In the genomic region with DNA sequence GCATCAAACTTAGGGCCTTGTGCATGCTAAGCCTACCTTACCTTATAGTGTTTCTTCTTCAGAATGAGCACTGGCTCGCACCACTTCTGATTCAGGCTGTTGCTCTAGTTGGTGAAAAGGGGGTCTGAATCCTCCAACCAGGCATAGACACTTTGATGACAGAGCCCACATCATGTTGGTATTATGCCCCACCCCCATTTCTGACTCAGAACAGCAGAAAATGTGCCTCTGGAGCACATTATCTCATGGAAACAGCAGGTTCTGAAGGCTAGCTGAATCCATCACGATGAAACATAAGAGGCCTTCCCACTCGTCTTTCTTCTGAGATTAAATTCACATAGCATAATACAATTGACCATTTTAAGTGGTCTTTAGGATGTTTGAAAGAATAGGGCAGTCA, we compare ENCODE assay signal across 22 mouse cellular contexts. TPM values are rescaled to one million over a fixed set of nuclear protein-coding genes. Genes with fewer than 3 reads are reported as not detected.
DNase-seq lines count a peak whose midpoint lies in the region; ATAC-seq and TF ChIP-seq lines count a peak whose summit lies in the region.
"Had no signal": no experiment of that assay in that cellular context is flagged by ENCODE, and none has a peak within 500 bp of the region (broad histone marks: within the 10 kb centered on the region; RNA-seq: fewer than 3 reads in every experiment).

No protein-coding gene starts in this region.

- H3K9me3 ChIP-seq in heart, embryonic 13.5 days: no peaks in the 10 kb centered on the region
- H3K9me3 ChIP-seq in heart, embryonic 11.5 days (replicated peaks; ENCODE audit: control insufficient read depth, low read length): no peaks in the 10 kb centered on the region
- H3K9me3 ChIP-seq in kidney, postnatal 0 days (replicated peaks; ENCODE audit: low read length): no peaks in the 10 kb centered on the region
- H3K9me3 ChIP-seq in stomach, embryonic 15.5 days: no peaks in the 10 kb centered on the region
- no peaks in the 10 kb centered on the region for H3K9me3 ChIP-seq in stomach, postnatal 0 days (ENCODE audit: control insufficient read depth, low read length)
- H3K9me3 ChIP-seq: embryonic facial prominence, embryonic 12.5 days; forebrain, embryonic 15.5 days; hindbrain, embryonic 10.5 days; limb, embryonic 13.5 days; liver, embryonic 12.5 days; midbrain, embryonic 12.5 days had no signal

- H3K4me2 ChIP-seq in heart, embryonic 13.5 days: no peak overlapping the region
- no peak overlapping the region for H3K4me2 ChIP-seq in heart, embryonic 11.5 days
- H3K4me2 ChIP-seq in kidney, postnatal 0 days (ENCODE audit: low read length): no peak overlapping the region
- H3K4me2 ChIP-seq in stomach, embryonic 15.5 days: no peak overlapping the region
- H3K4me2 ChIP-seq in stomach, postnatal 0 days (replicated peaks; ENCODE audit: low read depth): no peak overlapping the region
- H3K4me2 ChIP-seq: embryonic facial prominence, embryonic 12.5 days; forebrain, embryonic 15.5 days; limb, embryonic 13.5 days; liver, embryonic 12.5 days; midbrain, embryonic 12.5 days had no signal

- H3K4me3 ChIP-seq in heart, embryonic 13.5 days: no peak overlapping the region
- H3K4me3 ChIP-seq in heart, embryonic 11.5 days (ENCODE audit: low read depth, low read length): no peak overlapping the region
- no peak overlapping the region for H3K4me3 ChIP-seq in kidney, postnatal 0 days (replicated peaks; ENCODE audit: low read depth, low read length)
- no peak overlapping the region for H3K4me3 ChIP-seq in stomach, embryonic 15.5 days (replicated peaks)
- no peak overlapping the region for H3K4me3 ChIP-seq in stomach, postnatal 0 days (ENCODE audit: low read depth, low read length)
- H3K4me3 ChIP-seq: embryonic facial prominence, embryonic 12.5 days; forebrain, embryonic 15.5 days; hindbrain, embryonic 10.5 days; limb, embryonic 13.5 days; liver, embryonic 12.5 days; midbrain, embryonic 12.5 days had no signal

- no peak overlapping the region for H3K9ac ChIP-seq in heart, embryonic 13.5 days
- H3K9ac ChIP-seq in heart, embryonic 11.5 days (ENCODE audit: low read depth, low read length): no peak overlapping the region
- H3K9ac ChIP-seq in kidney, postnatal 0 days (ENCODE audit: low read depth, low read length): no peak overlapping the region
- H3K9ac ChIP-seq in stomach, embryonic 15.5 days: no peak overlapping the region
- no peak overlapping the region for H3K9ac ChIP-seq in stomach, postnatal 0 days (ENCODE audit: low read length)
- H3K9ac ChIP-seq: embryonic facial prominence, embryonic 12.5 days; forebrain, embryonic 15.5 days; limb, embryonic 13.5 days; liver, embryonic 12.5 days; midbrain, embryonic 12.5 days had no signal

- WGBS in heart, embryonic 13.5 days: 57% methylated on average over 3 of the region's 3 CpGs
- 59% methylated on average over 3 of the region's 3 CpGs for WGBS in heart, embryonic 11.5 days (ENCODE audit: insufficient replicate concordance)
- 79% methylated on average over 3 of the region's 3 CpGs for WGBS in kidney, postnatal 0 days
- whole genome bisulfite sequencing in stomach, embryonic 15.5 days: 80% methylated on average over 3 of the region's 3 CpGs
- 67% methylated on average over 3 of the region's 3 CpGs for WGBS in stomach, postnatal 0 days

- no peak for ATAC-seq in heart, embryonic 13.5 days (ENCODE audit: extremely low read depth, insufficient number of reproducible peaks, low FRiP score, low TSS enrichment)
- no peak for ATAC-seq in heart, embryonic 11.5 days (replicated peaks; ENCODE audit: insufficient number of reproducible peaks, low FRiP score, low TSS enrichment)
- ATAC-seq in kidney, postnatal 0 days (replicated peaks; ENCODE audit: low FRiP score, low read depth): no peak
- ATAC-seq in stomach, embryonic 15.5 days (ENCODE audit: insufficient read depth, low FRiP score, low read depth): no peak
- no peak for ATAC-seq in stomach, postnatal 0 days (ENCODE audit: low FRiP score, low TSS enrichment)
- ATAC-seq: activated CD4-positive, CD25-positive, alpha-beta regulatory T cell, adult 4 months; hindbrain, embryonic 16.5 days; intestine, embryonic 16.5 days; liver, embryonic 12.5 days had no signal

- TF ChIP-seq CTCF in kidney, postnatal 0 days (IDR thresholded peaks at IDR 0.05; ENCODE audit: low read depth): no peak
- TF ChIP-seq CTCF in stomach, postnatal 0 days (IDR thresholded peaks at IDR 0.05; ENCODE audit: low read depth): no peak

- H3K36me3 ChIP-seq in heart, embryonic 13.5 days: no peaks in the 10 kb centered on the region
- no peaks in the 10 kb centered on the region for H3K36me3 ChIP-seq in heart, embryonic 11.5 days (ENCODE audit: control insufficient read depth, insufficient read depth, low read length)
- H3K36me3 ChIP-seq in kidney, postnatal 0 days (ENCODE audit: insufficient read depth, low read length): no peaks in the 10 kb centered on the region
- no peaks in the 10 kb centered on the region for H3K36me3 ChIP-seq in stomach, embryonic 15.5 days
- H3K36me3 ChIP-seq in stomach, postnatal 0 days (ENCODE audit: control insufficient read depth, insufficient read depth, low read length): no peaks in the 10 kb centered on the region
- H3K36me3 ChIP-seq: embryonic facial prominence, embryonic 12.5 days; forebrain, embryonic 15.5 days; hindbrain, embryonic 10.5 days; limb, embryonic 13.5 days; liver, embryonic 12.5 days; midbrain, embryonic 12.5 days had no signal

- DNase-seq in kidney, postnatal 0 days (ENCODE audit: low spot score): no peak
- DNase-seq in kidney, postnatal 14 days: no peak
- no peak for DNase-seq in stomach, postnatal 0 days (ENCODE audit: low spot score)
- no peak for DNase-seq in yolk sac, embryonic 10.5 days (ENCODE audit: low spot score)
- DNase-seq: adrenal gland, adult 8-10 months; cerebellum, adult 11-12 months; cerebellum, postnatal 14 days; gastrocnemius, postnatal 10 days; lung, adult 18-20 months; right cerebral cortex, postnatal 14 days had no signal

- H3K27me3 ChIP-seq in heart, embryonic 13.5 days (replicated peaks): no peaks in the 10 kb centered on the region
- H3K27me3 ChIP-seq in heart, embryonic 11.5 days (ENCODE audit: control insufficient read depth, insufficient read depth, low read length): no peaks in the 10 kb centered on the region
- H3K27me3 ChIP-seq in kidney, postnatal 0 days (ENCODE audit: insufficient read depth, low read length): no peaks in the 10 kb centered on the region
- no peaks in the 10 kb centered on the region for H3K27me3 ChIP-seq in stomach, embryonic 15.5 days (replicated peaks)
- H3K27me3 ChIP-seq in stomach, postnatal 0 days (ENCODE audit: control insufficient read depth, insufficient read depth, low read length): no peaks in the 10 kb centered on the region
- H3K27me3 ChIP-seq: embryonic facial prominence, embryonic 12.5 days; forebrain, embryonic 15.5 days; liver, embryonic 12.5 days; midbrain, embryonic 12.5 days had no signal

- peak overlapping the region; percentile 63 for H3K27ac ChIP-seq in heart, embryonic 13.5 days (replicated peaks)
- H3K27ac ChIP-seq in heart, embryonic 11.5 days (ENCODE audit: low read depth, low read length): no peak overlapping the region
- H3K27ac ChIP-seq in kidney, postnatal 0 days: peak overlapping the region; percentile 21; the same call in 1 of the 2 replicates
- peak overlapping the region; percentile 49; the same call in 1 of the 2 replicates for H3K27ac ChIP-seq in stomach, embryonic 15.5 days
- H3K27ac ChIP-seq in stomach, postnatal 0 days (replicated peaks): no peak overlapping the region; the same call in 1 of the 2 replicates
- H3K27ac ChIP-seq: embryonic facial prominence, embryonic 12.5 days; hindbrain, embryonic 10.5 days; limb, embryonic 13.5 days; liver, embryonic 12.5 days; midbrain, embryonic 12.5 days had no signal

- TF ChIP-seq EP300 in stomach, postnatal 0 days (optimal IDR thresholded peaks at IDR 0.05): no peak

- H3K4me1 ChIP-seq in heart, embryonic 13.5 days: peaks cover 50% of the 10 kb centered on the region
- peaks cover 21% of the 10 kb centered on the region for H3K4me1 ChIP-seq in heart, embryonic 11.5 days (ENCODE audit: control insufficient read depth, insufficient read depth, low read length)
- H3K4me1 ChIP-seq in kidney, postnatal 0 days (replicated peaks; ENCODE audit: insufficient read depth, low read length): peaks cover 3% of the 10 kb centered on the region; the same call in 1 of the 2 replicates
- H3K4me1 ChIP-seq in stomach, embryonic 15.5 days: peaks cover 3% of the 10 kb centered on the region
- no peaks in the 10 kb centered on the region; the same call in 1 of the 2 replicates for H3K4me1 ChIP-seq in stomach, postnatal 0 days (replicated peaks; ENCODE audit: control insufficient read depth, insufficient read depth)
- H3K4me1 ChIP-seq: liver, embryonic 12.5 days; midbrain, embryonic 12.5 days had no signal

RNA-seq across cellular contexts. Expression of gene Lclat1, which starts 33.2 kb away (rescaled TPM):
- 30.9 and 32.8 TPM in 2 replicates for polyA plus RNA-seq in heart, embryonic 13.5 days (2015; fragmentation: Nextera tagmentation; extraction: Ambion mirVana)
- polyA plus RNA-seq in heart, embryonic 11.5 days (2014; fragmentation: Nextera tagmentation; extraction: Ambion mirVana): 38.3 and 51.0 TPM in 2 replicates
- 12.5 and 14.5 TPM in 2 replicates for polyA plus RNA-seq in kidney, postnatal 0 days (2015; fragmentation: Nextera tagmentation; extraction: Ambion mirVana)
- polyA plus RNA-seq in stomach, embryonic 15.5 days (2015; fragmentation: Nextera tagmentation; extraction: Ambion mirVana): 11.3 and 17.3 TPM in 2 replicates
- polyA plus RNA-seq in stomach, postnatal 0 days (2015; fragmentation: Nextera tagmentation; extraction: Ambion mirVana): 4.3 and 5.6 TPM in 2 replicates

Comparison
In these comparisons a context has a peak if more than half of its experiments do, and no peak if none do; other contexts are left out.
1. H3K27ac ChIP-seq: peak in heart, embryonic 13.5 days (single experiment), kidney, postnatal 0 days (single experiment) and stomach, embryonic 15.5 days (single experiment); none in heart, embryonic 11.5 days (single experiment) and stomach, postnatal 0 days (single experiment).